Mouse (Mus musculus): ENCODE measurements around the gene Sorl1. TPM values are rescaled to one million over a fixed set of nuclear protein-coding genes. Genes with fewer than 3 reads are reported as not detected.

The Sorl1 gene
- total and polyA plus RNA-seq, 3 experiments = 2.5 to 12.3 (median 6.3) TPM

DNA sequence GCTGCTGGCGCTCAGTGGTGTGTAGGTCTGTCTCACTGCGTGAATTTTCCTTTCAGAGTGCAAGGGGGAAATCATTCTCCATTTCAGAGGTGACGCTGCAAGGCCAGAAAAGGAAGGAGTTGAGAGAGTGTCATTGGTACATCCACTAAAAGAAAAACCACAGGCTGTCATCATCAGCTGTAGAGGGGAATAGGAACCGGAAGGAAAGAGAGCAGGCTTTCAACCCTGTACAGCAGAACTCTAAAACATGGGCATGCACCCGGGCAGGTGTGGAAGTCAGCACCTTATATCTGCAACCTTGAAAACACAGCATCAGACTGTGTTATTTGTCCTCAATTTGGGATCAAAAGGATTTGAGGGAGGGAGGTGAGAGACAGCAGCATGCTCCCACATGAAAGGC lies 34.6 kb upstream of the Sorl1 start:
- H3K27ac ChIP-seq (ENCODE audit: insufficient read depth, low read depth) = no peak overlapping the region
- H3K4me3 ChIP-seq (replicated peaks in 1 of 3; ENCODE audit: low read depth in 2 of 3, low read length in 2 of 3, poor library complexity in 1 of 3) = no peak overlapping the region
- no peak overlapping the region for H3K9ac ChIP-seq (ENCODE audit: insufficient read depth, low read depth)
- in situ Hi-C loops (cut with MboI; ENCODE audit: low pct_ligation_motif_present, low pct_unique_long_range_greater_than_20kb, low sequenced_read_pairs) (no loop called here), dilution Hi-C loops (cut with MboI; ENCODE audit: extremely low pct_ligation_motif_present, extremely low pct_unique_long_range_greater_than_20kb, low sequenced_read_pairs) (no loop called here)
- H3K4me2 ChIP-seq (ENCODE audit: insufficient read depth, low read depth, poor library complexity, severe bottlenecking) = no peak overlapping the region
- H3K4me1 ChIP-seq (ENCODE audit: control insufficient read depth in 1 of 2, insufficient read depth in 2 of 2) = 0 out of 4 replicates have a peak, but pooled peaks cover 0 to 3% of the 10 kb centered on the region in 2 experiments
- H3K36me3 ChIP-seq (replicated peaks in 1 of 2; ENCODE audit: control insufficient read depth in 1 of 2, insufficient read depth in 1 of 2, low read length in 1 of 2) = no peaks in the 10 kb centered on the region
- no peaks in the 10 kb centered on the region for H3K9me3 ChIP-seq (replicated peaks; ENCODE audit: low read length)
- TF ChIP-seq CHD1 (IDR thresholded peaks at IDR 0.05; ENCODE audit: low read depth, low read length) = no peak
- TF ChIP-seq ZC3H11A (IDR thresholded peaks at IDR 0.05; ENCODE audit: low read depth, low read length) = no peak
- TF ChIP-seq TBP (conservative IDR thresholded peaks at IDR 0.05; ENCODE audit: low read depth, low read length) = no peak
- TF ChIP-seq GABPA (IDR thresholded peaks at IDR 0.05; ENCODE audit: insufficient replicate concordance, low read depth, low read length) = no peak
- 0 out of 2 replicates have a peak, but pooled peaks have one; percentile 11 for TF ChIP-seq ETS1 (conservative IDR thresholded peaks at IDR 0.05; ENCODE audit: low read depth, low read length)
- no peak for TF ChIP-seq BHLHE40 (IDR thresholded peaks at IDR 0.05; ENCODE audit: low read depth, low read length)
- no peak for TF ChIP-seq JUN (IDR thresholded peaks at IDR 0.05; ENCODE audit: insufficient read depth, low read depth, low read length)
- H3K79me2 ChIP-seq (replicated peaks; ENCODE audit: control insufficient read depth, extremely low read depth, insufficient read depth, poor library complexity, severe bottlenecking) = no peaks in the 10 kb centered on the region
- H3K27me3 ChIP-seq (replicated peaks) = no peaks in the 10 kb centered on the region
- DNase-seq (ENCODE audit: extremely low read depth) = no peak

DNA sequence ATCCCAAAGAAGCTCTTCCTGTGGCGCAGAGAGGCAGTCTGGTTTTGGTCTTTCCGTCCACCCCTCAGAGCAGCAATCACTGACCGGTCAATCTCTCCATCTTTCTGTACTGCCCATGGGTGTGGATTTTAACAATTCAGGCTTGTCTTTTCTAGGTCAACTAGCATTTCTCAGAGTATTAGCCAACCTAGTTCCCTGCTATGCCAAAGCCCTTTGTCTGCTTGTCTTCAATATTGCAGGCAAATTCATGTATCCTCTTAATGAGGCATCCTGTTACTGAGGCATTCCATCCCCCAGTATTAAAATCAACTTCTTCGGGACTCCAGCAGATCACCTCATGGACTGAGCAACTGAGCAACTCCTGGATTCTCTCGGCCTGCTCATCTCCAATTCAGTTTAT lies 33.9 kb upstream of the Sorl1 start:
- DNase-seq (ENCODE audit: extremely low read depth) = no peak
- dilution Hi-C loops (cut with MboI; ENCODE audit: extremely low pct_ligation_motif_present, extremely low pct_unique_long_range_greater_than_20kb, low sequenced_read_pairs) = no loop called here

More for the DNA sequence above, 33.9 kb upstream of the Sorl1 start:
- no peaks in the 10 kb centered on the region for H3K9me3 ChIP-seq (replicated peaks; ENCODE audit: low read length)
- in situ Hi-C loops (cut with MboI; ENCODE audit: low pct_ligation_motif_present, low pct_unique_long_range_greater_than_20kb, low sequenced_read_pairs) = no loop called here
- 0 out of 4 replicates have a peak, but pooled peaks cover 0 to 3% of the 10 kb centered on the region in 2 experiments for H3K4me1 ChIP-seq (ENCODE audit: control insufficient read depth in 1 of 2, insufficient read depth in 2 of 2)
- no peak overlapping the region for H3K27ac ChIP-seq (ENCODE audit: insufficient read depth, low read depth)
- no peak overlapping the region for H3K4me2 ChIP-seq (ENCODE audit: insufficient read depth, low read depth, poor library complexity, severe bottlenecking)
- no peak overlapping the region for H3K9ac ChIP-seq (ENCODE audit: insufficient read depth, low read depth)
- no peak overlapping the region for H3K4me3 ChIP-seq (replicated peaks in 1 of 3; ENCODE audit: low read depth in 2 of 3, low read length in 2 of 3, poor library complexity in 1 of 3)
- no peaks in the 10 kb centered on the region for H3K79me2 ChIP-seq (replicated peaks; ENCODE audit: control insufficient read depth, extremely low read depth, insufficient read depth, poor library complexity, severe bottlenecking)
- H3K36me3 ChIP-seq (replicated peaks in 1 of 2; ENCODE audit: control insufficient read depth in 1 of 2, insufficient read depth in 1 of 2, low read length in 1 of 2) = no peaks in the 10 kb centered on the region
- TF ChIP-seq CTCF (conservative IDR thresholded peaks at IDR 0.05 in 1 of 2, IDR thresholded peaks at IDR 0.05 in 1 of 2; ENCODE audit: low read depth in 2 of 2, low read length in 2 of 2) (no peak), GABPA (IDR thresholded peaks at IDR 0.05; ENCODE audit: insufficient replicate concordance, low read depth, low read length) (no peak), ZNF384 (IDR thresholded peaks at IDR 0.05; ENCODE audit: low read depth, low read length) (no peak), ZC3H11A (IDR thresholded peaks at IDR 0.05; ENCODE audit: low read depth, low read length) (no peak), SMC3 (IDR thresholded peaks at IDR 0.05; ENCODE audit: low read depth, low read length) (no peak), HCFC1 (IDR thresholded peaks at IDR 0.05; ENCODE audit: low read depth, low read length) (no peak), RCOR1 (conservative IDR thresholded peaks at IDR 0.05; ENCODE audit: low read depth, low read length) (no peak), JUND (conservative IDR thresholded peaks at IDR 0.05; ENCODE audit: low read depth, low read length) (no peak), BHLHE40 (IDR thresholded peaks at IDR 0.05; ENCODE audit: low read depth, low read length) (no peak), MAFK (IDR thresholded peaks at IDR 0.05; ENCODE audit: insufficient replicate concordance, low read length) (no peak), MEF2A (IDR thresholded peaks at IDR 0.05; ENCODE audit: borderline replicate concordance, low read depth, low read length) (no peak), IRF4 (IDR thresholded peaks at IDR 0.05; ENCODE audit: low read depth, low read length) (no peak), UBTF (IDR thresholded peaks at IDR 0.05; ENCODE audit: low read depth, low read length) (no peak), MXI1 (IDR thresholded peaks at IDR 0.05; ENCODE audit: low read depth, low read length) (no peak), NELFE (IDR thresholded peaks at IDR 0.05; ENCODE audit: low read depth, low read length) (no peak), ZMIZ1 (IDR thresholded peaks at IDR 0.05; ENCODE audit: low read depth, low read length) (no peak), ELF1 (IDR thresholded peaks at IDR 0.05; ENCODE audit: low read depth, low read length) (no peak), POLR2AphosphoS2 (IDR thresholded peaks at IDR 0.05; ENCODE audit: low read depth, low read length) (no peak), ETS1 (conservative IDR thresholded peaks at IDR 0.05; ENCODE audit: low read depth, low read length) (no peak), CHD1 (IDR thresholded peaks at IDR 0.05; ENCODE audit: low read depth, low read length) (no peak)
- H3K27me3 ChIP-seq (replicated peaks) = no peaks in the 10 kb centered on the region

Data from CH12.LX (cell line).